Mouse (Mus musculus) embryonic fibroblast, embryonic 13.5 days (primary cell): ENCODE measurements around the gene Tex14.
"Not testable (repeated sequence)": the region's sequence is repeated elsewhere in the genome, so short reads cannot be mapped to it uniquely, and the experiment has no call there.

Experiments
- CTCF ChIP-seq: IDR thresholded peaks from 2 replicates; pipeline ENCODE4 v1.5.1; 2011; ENCODE audit warnings: mild to moderate bottlenecking, control low read depth, low read length, moderate library complexity, borderline replicate concordance; ENCODE audit not compliant: insufficient read depth
- POLR2A ChIP-seq: IDR thresholded peaks from 2 replicates; pipeline ENCODE4 v1.6.1; 2011; ENCODE audit warnings: low read depth, mild to moderate bottlenecking, control low read depth, low read length, moderate library complexity

GRCm38 (mm10) chr11:87479172-87479571 lies 74.3 kb downstream of the Tex14 start:
- not testable (repeated sequence) for TF ChIP-seq POLR2A, CTCF
